Mouse (Mus musculus): ENCODE data around the gene Cpn2. TPM values are rescaled to one million over a fixed set of nuclear protein-coding genes. Genes with fewer than 3 reads are reported as not detected.

Cpn2 gene
- polyA plus RNA-seq, 1 experiment from 2014 or later: not detected

DNA sequence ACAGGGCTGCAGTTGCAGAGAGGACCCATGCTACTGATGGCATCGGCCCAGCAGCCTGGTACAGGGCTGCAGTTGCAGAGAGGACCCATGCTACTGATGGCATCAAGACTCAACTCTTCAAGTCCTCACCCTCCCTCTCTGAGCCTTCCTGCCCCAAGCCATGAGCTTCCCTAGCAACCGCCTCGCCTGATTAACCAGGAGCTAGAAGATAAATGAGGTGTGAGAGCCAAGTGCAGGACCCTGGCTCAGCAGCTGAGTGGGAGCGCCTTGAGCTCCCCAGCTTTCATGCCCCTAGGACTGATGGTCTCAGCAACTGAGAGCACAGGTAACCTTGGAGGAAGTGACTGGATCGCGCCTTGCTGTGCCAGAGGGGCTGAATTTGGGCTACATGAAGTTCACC lies 23.1 kb upstream of the Cpn2 start:
- H3K9ac ChIP-seq (ENCODE audit: low read length): no peak overlapping the region
- no peak overlapping the region for H3K27ac ChIP-seq (replicated peaks; ENCODE audit: low read depth, low read length)
- 62% methylated on average over 6 of the region's 6 CpGs for WGBS
- H3K27me3 ChIP-seq (ENCODE audit: control insufficient read depth, insufficient read depth, low read length): peaks cover 3% of the 10 kb centered on the region; the same call in 1 of the 2 replicates
- H3K4me2 ChIP-seq (ENCODE audit: low read depth, severe bottlenecking): no peak overlapping the region
- DNase-seq (ENCODE audit: low spot score) (no peak), ATAC-seq (ENCODE audit: insufficient number of reproducible peaks, low FRiP score, low TSS enrichment, low read depth) (no peak)
- H3K4me3 ChIP-seq (ENCODE audit: low read depth, low read length): no peak overlapping the region
- H3K9me3 ChIP-seq (ENCODE audit: control insufficient read depth, low read length): no peaks in the 10 kb centered on the region
- peaks cover 3% of the 10 kb centered on the region for H3K4me1 ChIP-seq (ENCODE audit: control insufficient read depth, insufficient read depth, low read length)
- no peaks in the 10 kb centered on the region for H3K36me3 ChIP-seq (ENCODE audit: control insufficient read depth, insufficient read depth, low read length)

- no peaks in the 10 kb centered on the region for H3K9me3 ChIP-seq (ENCODE audit: control insufficient read depth, low read length)
- no peak overlapping the region for H3K4me3 ChIP-seq (ENCODE audit: low read depth, low read length)
- no peaks in the 10 kb centered on the region for H3K36me3 ChIP-seq (ENCODE audit: control insufficient read depth, insufficient read depth, low read length)
- 44% methylated on average over 4 of the region's 4 CpGs for WGBS
- no peak overlapping the region for H3K9ac ChIP-seq (ENCODE audit: low read length)
- no peak for ATAC-seq (ENCODE audit: insufficient number of reproducible peaks, low FRiP score, low TSS enrichment, low read depth)
- H3K4me1 ChIP-seq (ENCODE audit: control insufficient read depth, insufficient read depth, low read length): peaks cover 14% of the 10 kb centered on the region
- DNase-seq (ENCODE audit: low spot score): peak; percentile 61
- no peak overlapping the region for H3K4me2 ChIP-seq (ENCODE audit: low read depth, severe bottlenecking)
- no peak overlapping the region for H3K27ac ChIP-seq (replicated peaks; ENCODE audit: low read depth, low read length)
- peaks cover 6% of the 10 kb centered on the region; the same call in 1 of the 2 replicates for H3K27me3 ChIP-seq (ENCODE audit: control insufficient read depth, insufficient read depth, low read length)
Observed at GRCm38 (mm10) chr16:30285701-30286100, 18.4 kb upstream of the Cpn2 start.

DNA sequence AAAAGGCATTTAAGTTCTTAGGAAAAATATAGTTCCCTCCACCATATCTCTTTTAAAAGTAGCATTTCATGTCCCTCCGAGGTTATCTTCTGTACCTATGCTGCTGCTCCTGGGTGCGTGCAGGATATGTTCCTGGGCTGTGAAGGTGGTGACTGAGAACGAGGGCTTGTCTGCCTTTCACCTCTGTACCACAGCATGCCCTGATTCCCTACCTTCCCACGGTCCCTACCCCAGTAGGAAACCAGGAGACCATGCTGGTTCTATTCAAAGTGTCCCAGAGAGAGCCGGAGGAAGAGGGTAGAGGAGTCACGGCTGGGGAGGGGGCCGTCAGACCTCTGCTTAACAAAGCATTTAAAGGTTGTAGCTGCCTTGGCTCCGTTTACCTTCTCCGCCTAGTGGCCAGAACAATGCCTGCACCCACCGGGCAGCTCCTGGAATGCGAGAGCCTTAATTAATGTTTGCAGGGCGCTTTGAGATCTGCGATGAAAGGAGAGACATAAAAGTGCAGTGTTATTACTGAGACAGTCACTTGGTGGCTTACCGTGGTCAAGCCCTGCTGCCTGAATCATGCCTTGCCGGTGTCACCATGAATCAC lies 16.5 kb upstream of the Cpn2 start:
- DNase-seq (ENCODE audit: low spot score) (peak; percentile 92), ATAC-seq (ENCODE audit: insufficient number of reproducible peaks, low FRiP score, low TSS enrichment, low read depth) (0 out of 2 replicates have a peak, but pooled peaks have one; percentile 18)
- Histone ChIP-seq H3K4me3 (ENCODE audit: low read depth, low read length) (no peak overlapping the region), H3K27me3 (ENCODE audit: control insufficient read depth, insufficient read depth, low read length) (peaks cover 6% of the 10 kb centered on the region; the same call in 1 of the 2 replicates), H3K36me3 (ENCODE audit: control insufficient read depth, insufficient read depth, low read length) (no peaks in the 10 kb centered on the region), H3K9ac (ENCODE audit: low read length) (no peak overlapping the region), H3K4me1 (ENCODE audit: control insufficient read depth, insufficient read depth, low read length) (peaks cover 19% of the 10 kb centered on the region), H3K9me3 (ENCODE audit: control insufficient read depth, low read length) (no peaks in the 10 kb centered on the region), H3K27ac (replicated peaks; ENCODE audit: low read depth, low read length) (no peak overlapping the region), H3K4me2 (ENCODE audit: low read depth, severe bottlenecking) (peak overlapping the region; percentile 24; the same call in 1 of the 2 replicates)
- WGBS: 2% methylated on average over 15 of the region's 15 CpGs

DNA sequence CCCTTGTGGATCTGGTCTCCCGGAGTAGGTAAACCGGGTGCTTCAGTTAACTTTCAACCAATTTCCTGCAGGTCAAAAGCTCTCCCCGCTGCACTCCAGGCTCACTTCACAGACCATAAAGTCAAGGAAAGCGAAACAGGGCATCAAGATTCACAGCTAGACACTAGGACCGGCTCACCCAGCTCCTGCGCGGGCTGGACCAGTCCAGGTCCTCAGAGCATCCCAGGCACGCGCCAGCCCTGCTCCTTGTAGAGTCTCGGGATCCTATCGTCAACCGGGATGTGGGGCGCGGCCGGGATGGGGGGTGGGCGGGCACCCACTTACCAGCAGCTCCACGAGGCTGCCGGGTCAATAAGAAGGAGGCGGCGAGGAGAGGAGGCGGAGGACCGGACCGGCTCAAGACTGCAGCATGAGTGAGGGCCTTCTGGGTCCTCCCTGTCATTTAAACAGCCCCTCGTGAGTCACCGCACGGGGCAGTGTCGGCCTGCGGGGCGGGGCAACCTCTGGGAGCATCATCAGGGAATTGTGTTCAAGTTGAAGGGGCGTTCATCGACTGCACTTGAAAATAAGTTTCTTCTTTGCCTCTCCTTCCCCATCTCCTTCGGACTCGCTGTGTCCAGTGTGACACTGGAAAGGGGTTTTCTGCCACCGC lies 15.7 kb upstream of the Cpn2 start, which contains the start of gene Lrrc15:
Gene Lrrc15 (minus strand): TSS at position 413 of the 652 bp plus-strand sequence.
- H3K4me3 ChIP-seq (ENCODE audit: low read depth, low read length): peak within 1 kb of the TSS; percentile 26
- peak within 1 kb of the TSS; percentile 64 for H3K4me2 ChIP-seq (ENCODE audit: low read depth, severe bottlenecking)
- no peaks in the 10 kb centered on the region for H3K9me3 ChIP-seq (ENCODE audit: control insufficient read depth, low read length)
- H3K36me3 ChIP-seq (ENCODE audit: control insufficient read depth, insufficient read depth, low read length): no peaks in the 10 kb centered on the region
- no peak for ATAC-seq (ENCODE audit: insufficient number of reproducible peaks, low FRiP score, low TSS enrichment, low read depth)
- WGBS: 5% methylated on average over 34 of the region's 34 CpGs
- no peak within 1 kb of the TSS for H3K9ac ChIP-seq (ENCODE audit: low read length)
- H3K27ac ChIP-seq (replicated peaks; ENCODE audit: low read depth, low read length): no peak within 1 kb of the TSS
- peak; percentile 75 for DNase-seq (ENCODE audit: low spot score)
- 0 out of 2 replicates have a peak, but pooled peaks cover 3% of the 10 kb centered on the region for H3K27me3 ChIP-seq (ENCODE audit: control insufficient read depth, insufficient read depth, low read length)
- peaks cover 25% of the 10 kb centered on the region for H3K4me1 ChIP-seq (ENCODE audit: control insufficient read depth, insufficient read depth, low read length)

DNA sequence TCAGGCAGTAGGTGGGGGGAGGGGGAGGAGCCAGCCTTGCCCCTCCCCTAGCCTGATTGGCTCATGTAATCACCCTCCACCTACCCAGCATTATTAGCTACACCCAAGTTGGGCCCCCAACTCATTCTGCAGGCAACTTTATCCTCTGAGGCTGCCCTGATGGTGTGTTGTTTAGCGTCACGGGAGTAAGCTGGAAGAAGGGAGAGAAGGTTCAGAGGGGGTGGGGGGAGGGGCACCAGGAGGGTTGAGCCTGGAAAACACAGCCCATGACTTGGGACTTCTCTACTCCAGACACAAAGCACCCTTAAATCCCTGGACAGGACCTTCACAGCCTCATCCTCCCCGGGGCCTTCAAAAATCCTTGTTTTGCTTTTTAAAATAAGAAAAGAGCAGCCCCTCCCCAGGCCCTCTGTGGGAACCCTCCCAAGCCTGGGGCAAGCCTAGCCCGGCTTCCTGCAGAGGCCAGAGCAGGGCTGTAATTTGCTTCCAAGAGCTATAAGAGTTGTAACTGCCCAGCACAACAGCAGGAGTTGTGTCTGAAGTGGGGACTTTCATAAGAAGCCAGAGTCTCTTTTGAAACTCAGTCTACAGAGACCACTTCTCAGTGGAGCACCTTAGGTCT lies 13.5 kb upstream of the Cpn2 start:
- WGBS: 1% methylated on average over 4 of the region's 4 CpGs
- H3K36me3 ChIP-seq (ENCODE audit: control insufficient read depth, insufficient read depth, low read length): no peaks in the 10 kb centered on the region
- H3K4me3 ChIP-seq (ENCODE audit: low read depth, low read length): no peak overlapping the region
- peak; percentile 42; the same call in 1 of the 2 replicates for ATAC-seq (ENCODE audit: insufficient number of reproducible peaks, low FRiP score, low TSS enrichment, low read depth)
- DNase-seq (ENCODE audit: low spot score): peak; percentile 61
- 0 out of 2 replicates have a peak, but pooled peaks cover 3% of the 10 kb centered on the region for H3K27me3 ChIP-seq (ENCODE audit: control insufficient read depth, insufficient read depth, low read length)
- H3K9me3 ChIP-seq (ENCODE audit: control insufficient read depth, low read length): no peaks in the 10 kb centered on the region
- no peak overlapping the region for H3K9ac ChIP-seq (ENCODE audit: low read length)
- peak overlapping the region; percentile 69 for H3K27ac ChIP-seq (replicated peaks; ENCODE audit: low read depth, low read length)
- peak overlapping the region; percentile 10; the same call in 1 of the 2 replicates for H3K4me2 ChIP-seq (ENCODE audit: low read depth, severe bottlenecking)
- H3K4me1 ChIP-seq (ENCODE audit: control insufficient read depth, insufficient read depth, low read length): peaks cover 25% of the 10 kb centered on the region

- H3K36me3 ChIP-seq (ENCODE audit: control insufficient read depth, insufficient read depth, low read length): no peaks in the 10 kb centered on the region
- no peak overlapping the region for H3K9ac ChIP-seq (ENCODE audit: low read length)
- no peaks in the 10 kb centered on the region for H3K9me3 ChIP-seq (ENCODE audit: control insufficient read depth, low read length)
- DNase-seq (ENCODE audit: low spot score): no peak
- 0 out of 2 replicates have a peak, but pooled peaks cover 3% of the 10 kb centered on the region for H3K27me3 ChIP-seq (ENCODE audit: control insufficient read depth, insufficient read depth, low read length)
- ATAC-seq (ENCODE audit: insufficient number of reproducible peaks, low FRiP score, low TSS enrichment, low read depth): no peak
- no peak overlapping the region for H3K4me2 ChIP-seq (ENCODE audit: low read depth, severe bottlenecking)
- no peak overlapping the region for H3K27ac ChIP-seq (replicated peaks; ENCODE audit: low read depth, low read length)
- no peak overlapping the region for H3K4me3 ChIP-seq (ENCODE audit: low read depth, low read length)
- peaks cover 21% of the 10 kb centered on the region for H3K4me1 ChIP-seq (ENCODE audit: control insufficient read depth, insufficient read depth, low read length)
- WGBS: 68% methylated on average over 11 of the region's 11 CpGs
Observed at GRCm38 (mm10) chr16:30278406-30278805, 11.1 kb upstream of the Cpn2 start.

- H3K27ac ChIP-seq (replicated peaks; ENCODE audit: low read depth, low read length): no peak overlapping the region
Observed at GRCm38 (mm10) chr16:30275558-30276340, 8.4 kb upstream of the Cpn2 start.

DNA sequence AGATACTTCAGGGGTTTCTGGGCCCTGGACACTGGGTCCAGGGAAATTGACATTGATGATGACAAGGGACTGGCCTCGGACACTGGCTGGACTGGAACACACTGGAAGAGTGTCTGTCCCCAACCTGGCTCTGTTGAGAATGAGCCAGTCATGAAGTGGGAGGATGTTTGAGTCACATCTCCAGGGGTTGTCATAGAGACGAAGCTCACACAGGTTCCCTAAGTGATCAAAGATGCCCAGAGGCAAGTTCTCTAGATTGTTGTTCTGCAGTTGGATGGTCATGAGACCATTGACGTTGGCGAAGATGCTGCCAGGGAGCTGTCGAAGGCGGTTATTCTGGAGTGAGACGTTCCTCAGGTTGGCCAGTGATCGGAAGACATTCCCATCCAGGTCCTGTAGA lies 5.8 kb upstream of the Cpn2 start:
- WGBS: 92% methylated on average over 8 of the region's 8 CpGs
- H3K27me3 ChIP-seq (ENCODE audit: control insufficient read depth, insufficient read depth, low read length): no peaks in the 10 kb centered on the region
- H3K27ac ChIP-seq (replicated peaks; ENCODE audit: low read depth, low read length): no peak overlapping the region
- H3K9me3 ChIP-seq (ENCODE audit: control insufficient read depth, low read length): no peaks in the 10 kb centered on the region
- DNase-seq (ENCODE audit: low spot score): no peak
- H3K4me1 ChIP-seq (ENCODE audit: control insufficient read depth, insufficient read depth, low read length): peaks cover 12% of the 10 kb centered on the region
- no peak overlapping the region for H3K4me3 ChIP-seq (ENCODE audit: low read depth, low read length)
- ATAC-seq (ENCODE audit: insufficient number of reproducible peaks, low FRiP score, low TSS enrichment, low read depth): no peak
- no peak overlapping the region for H3K9ac ChIP-seq (ENCODE audit: low read length)
- H3K36me3 ChIP-seq (ENCODE audit: control insufficient read depth, insufficient read depth, low read length): no peaks in the 10 kb centered on the region
- H3K4me2 ChIP-seq (ENCODE audit: low read depth, severe bottlenecking): no peak overlapping the region

More at GRCm38 (mm10) chr16:30275558-30276340, 8.4 kb upstream of the Cpn2 start:
- Histone ChIP-seq H3K4me2 (ENCODE audit: low read depth, severe bottlenecking) (no peak overlapping the region), H3K27me3 (ENCODE audit: control insufficient read depth, insufficient read depth, low read length) (no peaks in the 10 kb centered on the region), H3K9me3 (ENCODE audit: control insufficient read depth, low read length) (no peaks in the 10 kb centered on the region), H3K4me1 (ENCODE audit: control insufficient read depth, insufficient read depth, low read length) (peaks cover 23% of the 10 kb centered on the region), H3K4me3 (ENCODE audit: low read depth, low read length) (no peak overlapping the region), H3K9ac (ENCODE audit: low read length) (no peak overlapping the region), H3K36me3 (ENCODE audit: control insufficient read depth, insufficient read depth, low read length) (no peaks in the 10 kb centered on the region)
- DNase-seq (ENCODE audit: low spot score) (no peak), ATAC-seq (ENCODE audit: insufficient number of reproducible peaks, low FRiP score, low TSS enrichment, low read depth) (no peak)
- WGBS: 87% methylated on average over 15 of the region's 15 CpGs

All from limb, embryonic 11.5 days (tissue).